Mouse (Mus musculus) adrenal gland (tissue): Measurements from ENCODE around the gene Pten.
"Not testable (repeated sequence)": the region's sequence is repeated elsewhere in the genome, so short reads cannot be mapped to it uniquely, and the experiment has no call there.

Experiments
- intact Hi-C: fragments of 180-260 bp; cut with DNase I; formaldehyde crosslinking; loops from one replicate; pipeline ENCODE4 v1.15.1; 2025

Pten gene

DNA sequence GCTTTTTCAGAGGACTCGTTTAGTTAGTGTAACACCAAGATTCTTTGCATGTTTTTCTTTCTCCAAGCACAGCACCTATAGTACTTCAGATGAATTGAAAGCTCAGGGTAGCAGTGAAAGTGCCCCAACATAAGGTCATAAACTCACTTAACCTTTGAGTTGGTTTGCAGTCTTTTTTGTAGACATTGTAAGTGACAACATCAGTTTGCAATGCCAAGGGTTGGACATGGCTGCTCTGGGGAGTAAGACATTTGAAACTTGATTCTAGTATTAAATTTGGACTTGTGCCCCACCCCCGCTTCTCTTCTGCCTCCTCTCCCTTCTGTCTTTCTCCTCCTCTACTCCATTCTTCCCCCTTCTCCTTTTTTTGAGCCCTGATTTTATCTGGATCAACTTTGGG is 43.3 kb downstream of the Pten start:
- intact Hi-C loops = no loop called here

DNA sequence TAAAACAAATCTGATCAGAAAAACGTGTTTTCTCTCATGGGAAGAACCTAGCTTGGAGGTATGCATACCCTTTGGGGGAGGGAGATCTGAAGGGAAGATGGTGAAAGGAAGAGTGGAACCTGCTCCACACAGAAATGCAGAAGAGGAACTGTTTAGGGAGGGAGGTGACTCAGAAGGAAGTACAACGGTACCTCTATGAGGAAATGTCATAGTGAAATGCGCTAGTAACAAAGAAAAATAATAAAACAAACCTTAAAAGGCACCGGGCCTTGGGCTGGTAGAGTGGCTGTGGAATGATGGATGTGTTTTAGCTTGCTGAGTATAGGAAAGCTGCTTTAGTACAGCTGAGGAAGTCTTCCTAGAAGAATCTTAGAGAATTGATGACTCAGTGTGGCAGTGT is 47.4 kb downstream of the Pten start:
- intact Hi-C loops = no loop called here

DNA sequence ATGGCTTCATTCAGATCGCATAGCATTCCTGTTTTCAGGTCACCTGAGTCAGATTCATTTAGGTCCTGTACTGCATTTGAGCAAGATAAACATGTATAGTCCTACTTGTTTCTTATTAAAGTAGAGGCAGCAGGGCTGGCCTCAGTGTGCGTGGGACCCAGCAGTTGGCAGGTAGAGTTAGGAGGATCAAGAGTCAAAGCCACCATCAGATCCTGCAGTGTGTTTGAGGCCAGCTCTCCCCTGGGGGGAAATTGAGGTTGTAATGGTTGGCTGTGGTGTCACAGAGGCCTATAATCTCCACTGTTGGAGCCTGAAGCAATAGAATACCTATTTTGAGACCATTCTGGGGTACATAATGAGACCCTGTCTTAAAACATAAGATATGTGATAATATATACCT is 50.3 kb downstream of the Pten start:
- intact Hi-C loops = no loop called here

DNA sequence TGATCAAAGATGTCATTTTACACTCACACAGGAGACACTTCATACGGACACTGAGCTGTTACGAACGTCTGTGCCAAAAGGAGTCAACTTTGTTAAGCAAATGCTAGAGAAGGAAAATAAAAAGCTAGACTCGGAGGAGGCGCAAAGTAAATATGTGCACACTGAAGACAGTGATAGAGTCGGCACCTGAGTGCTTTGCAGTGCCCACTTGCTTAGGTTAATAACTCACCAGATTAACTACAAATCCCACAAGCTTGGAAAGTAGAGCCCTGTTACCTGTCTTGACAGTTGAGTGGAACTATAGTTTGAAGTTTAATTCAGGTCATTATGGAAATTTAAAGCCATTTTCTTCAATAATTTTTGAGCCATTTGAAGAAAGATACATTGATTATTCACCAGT is 51.4 kb downstream of the Pten start:
- intact Hi-C loops = no loop called here

DNA sequence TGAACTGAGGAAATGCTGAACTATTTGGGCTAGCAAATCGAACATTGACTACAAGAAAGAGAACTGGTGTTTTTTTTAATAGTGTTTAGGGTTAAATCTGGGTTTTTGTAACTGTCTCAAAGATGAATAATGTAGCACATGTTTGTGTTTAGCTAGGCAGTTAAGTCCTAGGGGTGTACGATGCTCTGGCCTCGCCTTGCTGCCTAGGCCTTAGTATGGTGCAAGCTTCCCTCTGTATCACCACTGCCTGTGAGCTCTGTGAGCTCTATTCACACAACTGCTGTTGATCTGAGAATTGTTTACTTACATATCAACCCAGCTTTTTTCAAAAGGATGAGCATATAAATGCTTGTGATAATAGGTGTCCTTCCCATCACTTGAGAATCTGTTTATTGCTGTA is 51.8 kb downstream of the Pten start:
- intact Hi-C loops = no loop called here

DNA sequence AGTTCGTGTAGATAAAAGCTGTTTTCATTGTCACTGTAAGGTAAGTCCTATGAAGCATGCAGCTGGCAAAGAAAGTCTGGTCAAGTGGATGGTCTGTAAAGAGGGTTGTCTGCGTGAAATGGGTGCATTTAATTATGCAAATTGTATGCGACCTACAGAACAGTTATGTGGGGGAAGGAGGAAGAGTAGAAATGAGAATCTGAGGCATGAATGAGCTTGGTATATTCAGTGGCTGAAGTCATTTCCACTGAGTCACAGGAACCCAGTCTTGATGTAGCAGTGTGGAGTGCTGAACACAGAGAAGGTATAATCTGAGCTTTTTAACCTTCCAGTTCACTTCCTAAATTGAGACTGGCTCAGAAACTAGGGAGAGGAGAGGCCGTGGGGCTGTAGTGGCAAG is 61.5 kb downstream of the Pten start:
- intact Hi-C loops = no loop called here

DNA sequence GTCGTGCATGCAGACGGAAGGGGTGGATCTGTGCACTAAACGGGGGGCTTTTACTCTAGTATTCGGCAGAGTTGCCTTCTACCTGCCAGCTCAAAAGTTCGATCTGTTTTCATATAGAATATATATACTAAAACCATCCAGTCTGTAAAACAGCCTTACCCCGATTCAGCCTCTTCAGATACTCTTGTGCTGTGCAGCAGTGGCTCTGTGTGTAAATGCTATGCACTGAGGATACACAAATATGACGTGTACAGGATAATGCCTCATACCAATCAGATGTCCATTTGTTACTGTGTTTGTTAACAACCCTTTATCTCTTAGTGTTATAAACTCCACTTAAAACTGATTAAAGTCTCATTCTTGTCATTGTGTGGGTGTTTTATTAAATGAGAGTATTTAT is 65.7 kb downstream of the Pten start:
- intact Hi-C loops = not testable (repeated sequence)

DNA sequence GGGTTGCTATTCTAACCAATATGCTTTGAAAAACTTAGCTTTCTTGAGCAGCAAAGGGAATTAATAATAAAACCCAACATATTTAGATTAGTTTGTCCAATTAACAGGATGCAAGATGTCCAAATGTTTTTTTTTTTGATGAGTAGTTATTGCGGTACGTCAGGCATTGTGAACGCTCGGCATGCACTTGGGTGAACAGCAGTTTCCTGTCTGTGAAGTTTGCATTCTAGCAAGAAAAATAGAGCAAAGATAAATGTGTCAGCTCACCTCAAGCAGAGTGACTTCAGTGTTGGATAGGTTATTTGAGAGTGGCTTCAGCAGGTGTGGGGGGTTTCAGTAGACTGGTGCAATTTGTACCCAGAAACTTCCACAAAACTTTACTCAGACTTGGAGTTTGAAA is 69.3 kb downstream of the Pten start:
- intact Hi-C loops = no loop called here

DNA sequence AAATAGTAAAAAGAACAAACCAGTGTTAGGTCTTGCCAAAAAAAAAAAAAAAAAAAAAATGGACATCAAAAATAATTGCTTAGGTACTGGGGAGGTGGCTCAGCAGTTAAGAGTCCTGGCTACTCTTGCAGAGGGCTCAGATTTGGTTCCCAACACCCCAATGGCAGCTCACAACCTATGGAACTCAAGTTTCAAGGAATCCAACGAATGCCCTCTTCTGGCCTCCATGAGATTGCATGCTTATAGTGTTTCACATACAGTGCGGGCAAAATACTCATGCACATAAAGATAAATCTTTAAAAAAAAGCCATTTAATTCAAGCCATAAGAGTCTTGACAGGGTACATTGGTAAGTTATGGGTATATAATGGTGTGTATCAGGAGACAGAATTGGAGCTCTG is 72.6 kb downstream of the Pten start:
- intact Hi-C loops = no loop called here

DNA sequence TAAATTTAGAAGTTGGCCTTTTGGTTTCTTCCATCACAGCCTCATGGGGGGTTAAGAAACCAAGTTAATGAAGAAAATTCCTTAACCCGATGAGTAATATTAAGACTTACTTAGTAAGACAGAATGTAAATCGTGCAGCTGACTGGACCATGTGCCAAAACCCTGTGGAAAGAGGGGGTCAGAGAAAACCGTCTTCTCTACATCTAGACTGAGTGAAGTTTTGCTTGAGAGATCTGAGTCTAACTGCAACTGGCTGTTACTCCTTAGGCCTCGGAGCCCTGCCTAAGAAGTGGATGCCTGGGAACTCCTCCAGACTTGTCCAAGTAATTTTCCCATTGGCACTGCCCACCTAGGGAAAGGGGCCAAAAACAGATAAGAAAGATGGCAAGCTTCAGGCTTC is 74.0 kb downstream of the Pten start:
- intact Hi-C loops = no loop called here

DNA sequence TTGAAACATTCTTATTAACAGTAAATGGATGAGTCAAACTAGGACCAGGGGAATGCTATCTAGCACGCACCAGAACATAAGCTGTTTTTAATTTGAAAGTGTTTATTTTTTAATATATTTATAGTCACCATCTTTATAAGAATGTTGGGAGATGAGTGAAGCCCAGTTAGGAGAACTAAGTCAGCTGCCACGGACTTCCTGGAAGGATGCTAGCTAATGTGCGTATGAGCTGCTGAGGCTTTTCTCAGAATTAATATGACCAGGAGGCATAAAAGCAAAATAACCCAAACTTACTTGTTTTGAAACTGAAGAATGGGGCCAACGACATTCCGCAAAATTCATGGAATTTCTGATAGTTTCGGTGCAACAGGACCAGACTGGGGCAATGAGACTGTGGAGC is 83.2 kb downstream of the Pten start:
- intact Hi-C loops = no loop called here

DNA sequence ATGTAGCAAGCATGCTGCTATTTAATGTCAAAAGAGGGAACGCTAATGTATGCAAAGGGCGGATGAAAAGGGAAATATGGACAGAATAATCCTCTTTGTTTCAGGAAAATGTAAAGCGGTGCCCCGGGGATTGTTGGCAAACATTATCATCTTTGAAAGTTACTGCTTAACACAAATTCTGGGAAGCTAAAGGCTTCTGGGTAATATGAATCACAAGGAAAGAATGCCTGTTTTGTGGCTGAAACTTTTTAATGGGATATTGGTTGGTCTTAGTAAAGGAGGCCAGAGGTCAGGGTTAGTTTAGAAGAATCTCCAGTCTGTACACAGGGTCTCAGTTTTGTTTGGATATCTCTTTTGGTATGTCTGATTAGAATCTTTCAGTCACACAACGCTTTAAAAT is 87.2 kb downstream of the Pten start:
- intact Hi-C loops = no loop called here

DNA sequence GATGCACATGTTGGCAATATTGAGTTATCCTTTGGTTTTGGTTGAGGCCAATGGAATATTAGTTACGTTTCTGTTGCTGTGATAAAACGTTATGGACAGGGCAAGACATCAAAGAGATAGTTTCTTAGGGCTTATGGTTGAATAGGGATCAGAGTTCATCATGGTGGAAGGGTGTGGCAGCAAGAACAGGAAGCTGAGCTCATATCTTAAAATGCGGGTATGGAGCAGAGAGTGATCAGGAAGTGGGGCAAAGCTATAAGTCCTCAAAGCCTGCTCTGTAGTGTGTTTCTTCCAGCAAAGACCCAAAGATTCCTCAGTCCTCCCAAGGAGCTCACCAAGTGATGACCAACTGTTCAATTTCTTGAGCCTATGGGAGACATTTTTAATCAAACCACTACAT is 90.7 kb downstream of the Pten start:
- intact Hi-C loops = no loop called here

DNA sequence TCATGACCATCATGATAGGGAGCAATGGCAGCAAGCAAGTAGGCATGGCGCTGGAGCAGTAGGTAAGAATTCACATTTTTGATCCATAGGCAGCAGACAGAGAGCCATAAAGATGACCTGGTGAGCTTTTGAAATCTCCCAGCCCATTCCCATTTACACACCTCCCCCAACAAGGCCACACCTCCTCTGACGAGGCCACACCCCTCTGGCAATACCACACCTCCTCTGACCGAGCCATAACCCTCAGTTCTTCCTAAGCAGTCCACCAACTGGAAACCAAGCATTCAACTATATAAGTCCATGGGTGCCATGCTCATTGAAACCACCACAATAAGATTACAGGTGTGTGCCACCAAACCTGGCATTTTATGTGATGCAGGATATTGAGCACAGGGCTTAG is 95.0 kb downstream of the Pten start:
- intact Hi-C loops = no loop called here

DNA sequence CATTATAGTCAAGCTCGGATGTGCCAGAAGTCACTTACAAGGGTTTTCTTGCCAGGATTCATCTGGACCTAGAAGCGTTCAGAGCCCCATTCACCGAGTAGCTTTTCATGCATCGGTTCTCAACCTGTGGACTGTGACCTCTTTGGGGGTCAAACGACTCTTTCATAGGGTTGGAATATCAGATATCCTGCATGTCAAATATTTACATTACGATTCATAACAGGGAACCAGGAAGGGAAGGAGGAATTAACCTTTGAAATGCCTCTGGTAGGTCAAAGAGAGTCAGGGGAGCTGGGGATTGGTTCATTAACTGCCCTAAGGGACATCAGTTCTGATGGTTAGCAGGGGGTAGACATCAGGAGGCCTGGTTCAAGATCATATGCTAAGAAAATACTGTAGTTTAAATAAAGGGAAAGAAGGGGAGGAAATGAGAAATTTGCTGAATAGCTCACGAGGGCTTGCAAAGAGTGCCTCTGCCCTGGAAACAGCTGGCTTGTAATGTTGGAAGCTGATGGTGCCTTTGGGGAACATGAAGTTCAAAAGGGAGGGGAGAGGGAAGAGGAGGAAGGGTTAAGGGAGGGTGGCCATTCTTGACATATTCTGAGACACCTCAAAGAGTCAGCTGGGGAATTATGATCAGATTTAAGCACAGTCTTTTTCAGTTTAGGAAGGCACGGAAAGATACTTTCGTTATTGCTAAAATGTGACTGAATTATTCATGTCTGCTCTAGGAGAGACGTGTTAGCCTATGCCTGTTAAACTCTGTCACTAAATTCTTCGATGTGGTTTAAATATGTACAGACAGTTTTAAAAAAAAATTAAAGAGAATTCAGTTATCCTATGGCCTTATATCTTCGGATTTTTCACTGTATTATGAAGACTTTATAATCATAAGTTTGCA is 104.6 kb downstream of the Pten start:
- intact Hi-C loops = no loop called here

DNA sequence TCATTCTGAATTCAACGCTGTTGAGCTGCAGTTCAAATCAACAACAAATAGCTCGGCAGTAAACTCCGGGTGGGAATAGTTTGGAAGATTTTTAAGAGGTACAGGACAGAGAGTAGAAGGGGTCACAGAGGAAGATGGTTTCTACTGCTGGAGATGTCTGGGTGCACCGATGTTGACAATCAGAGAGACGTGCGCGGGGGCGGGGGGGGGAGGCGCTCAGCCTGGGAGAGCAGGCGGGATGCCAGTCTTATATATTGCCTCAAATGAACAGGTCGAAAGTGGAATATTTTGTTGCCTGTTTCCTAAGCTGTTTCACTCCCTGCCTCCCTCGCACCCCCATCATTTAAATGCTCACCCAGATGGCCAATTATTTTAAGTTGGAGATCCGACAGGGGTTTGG is 109.5 kb downstream of the Pten start:
- intact Hi-C loops = no loop called here

DNA sequence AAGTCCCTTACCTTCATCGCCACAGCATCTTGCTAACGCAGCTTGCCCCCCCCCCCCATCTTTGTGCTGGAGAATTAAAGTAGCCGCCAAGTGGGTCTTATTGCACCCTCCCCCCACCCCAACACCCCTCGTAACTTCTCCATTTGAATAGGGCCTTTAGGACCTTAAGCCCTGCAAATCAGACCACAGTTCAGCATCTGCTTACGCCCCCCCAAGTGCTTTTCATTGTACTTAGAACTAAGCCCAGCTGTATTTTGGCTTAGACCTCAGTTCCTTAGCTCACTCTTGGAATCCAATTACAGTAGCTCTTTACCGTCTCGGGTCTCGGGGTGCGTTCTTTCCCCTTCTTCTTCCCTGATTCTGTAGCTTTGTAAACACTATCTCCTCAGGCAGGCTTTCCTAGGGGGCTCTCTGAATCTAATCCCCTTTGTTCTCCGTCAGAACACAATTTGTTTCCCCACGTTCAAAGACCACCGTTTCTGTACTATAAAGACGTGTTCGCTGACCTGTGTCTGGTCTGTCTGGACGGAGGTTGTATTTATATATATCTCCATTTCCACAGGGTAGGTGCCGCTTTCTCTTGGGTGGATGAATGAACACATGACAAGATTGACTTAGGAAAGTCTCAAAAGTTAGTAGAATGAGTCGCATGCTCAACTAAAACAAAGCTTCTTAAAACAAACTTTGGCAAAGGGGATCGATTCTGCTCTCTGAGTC is 110.0 kb downstream of the Pten start:
- intact Hi-C loops = no loop called here

DNA sequence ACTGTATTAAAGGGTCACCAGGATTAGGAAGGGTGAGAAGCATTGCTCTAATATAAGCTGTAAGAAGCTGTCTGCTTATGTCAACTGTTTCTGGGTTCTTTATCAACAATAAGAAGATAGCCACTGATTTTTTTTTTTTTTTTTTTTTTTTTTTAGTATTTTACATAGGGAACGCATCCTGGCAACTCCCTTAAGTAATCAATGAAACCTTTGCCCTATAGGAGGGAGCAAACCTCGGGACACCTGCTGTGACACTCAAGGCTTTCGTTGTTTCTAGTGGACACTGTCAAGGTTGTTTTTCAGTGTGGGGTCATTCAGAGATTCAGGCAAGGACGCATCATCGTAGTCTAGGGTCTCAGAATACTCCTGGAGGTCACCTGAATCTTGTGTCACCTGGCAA is 111.3 kb downstream of the Pten start:
- intact Hi-C loops = no loop called here

DNA sequence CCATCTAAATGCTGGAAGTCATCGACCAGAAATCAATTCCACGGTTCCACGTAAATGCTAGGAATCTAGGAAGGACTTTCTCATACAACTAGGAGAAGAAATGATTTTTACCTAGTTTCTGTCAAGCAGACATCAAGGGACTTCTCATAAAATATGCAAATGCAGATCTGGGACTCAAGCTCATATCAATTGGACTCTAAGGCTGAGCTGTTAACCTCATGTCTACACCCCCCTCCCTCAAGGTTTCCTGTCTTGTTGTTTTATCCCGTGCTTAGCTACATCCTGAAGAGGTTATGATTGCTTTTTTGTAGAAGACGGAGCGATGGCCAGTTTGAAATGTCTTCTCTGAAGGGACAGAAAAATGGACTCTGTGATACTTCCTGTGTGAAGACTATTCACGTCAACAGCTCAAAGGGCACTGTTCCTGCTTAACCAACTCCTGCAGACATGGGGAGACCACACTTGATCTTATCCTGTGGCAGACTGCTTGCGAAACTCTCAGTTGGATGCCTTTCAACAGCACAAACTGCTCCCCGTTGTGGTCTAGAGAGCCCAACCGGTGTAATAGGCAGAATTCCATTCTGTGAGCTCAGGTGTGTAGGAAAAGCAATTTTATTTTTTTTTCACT is 111.9 kb downstream of the Pten start:
- intact Hi-C loops = no loop called here

DNA sequence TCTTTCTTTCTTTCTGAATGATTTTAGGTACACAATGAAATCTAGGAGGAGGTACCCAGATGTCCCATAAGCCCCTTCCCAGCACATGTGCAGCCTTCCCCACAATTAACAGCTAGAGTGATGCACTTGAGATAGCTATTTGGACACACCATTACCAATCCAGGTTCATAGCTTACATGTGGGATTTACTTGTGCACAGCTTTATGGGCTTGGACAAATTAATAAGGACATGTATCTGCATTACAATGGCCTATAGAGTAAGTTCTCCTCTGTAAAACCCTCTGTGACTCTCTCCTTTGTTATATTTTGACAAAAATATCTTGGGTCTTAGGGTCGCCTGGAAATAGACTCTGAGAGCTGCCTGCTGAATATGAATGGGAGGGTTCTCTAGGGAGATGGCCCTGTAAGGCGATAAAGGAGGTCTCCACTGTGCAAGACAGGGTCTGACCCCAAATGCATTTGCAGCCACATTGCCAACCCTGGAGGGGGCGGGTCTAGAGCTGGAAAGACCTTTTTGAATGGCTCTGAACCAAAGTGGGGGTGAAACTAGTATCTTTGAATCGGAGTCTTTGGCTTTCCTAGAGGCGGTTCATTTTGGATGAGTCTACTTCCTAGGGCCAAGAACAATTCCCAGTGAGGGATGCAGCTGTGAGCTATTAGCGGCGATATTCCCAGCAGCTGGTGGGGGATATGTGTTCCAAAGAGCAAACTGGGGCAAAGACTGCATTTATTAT is 116.8 kb downstream of the Pten start:
- intact Hi-C loops = no loop called here
